Mouse (Mus musculus) activated CD4-positive, CD25-positive, alpha-beta regulatory T cell, adult 4 months (primary cell): ENCODE results near the gene E330017A01Rik. TPM values are rescaled to one million over a fixed set of nuclear protein-coding genes. Genes with fewer than 3 reads are reported as not detected.
"Not testable (repeated sequence)": the region's sequence is repeated elsewhere in the genome, so short reads cannot be mapped to it uniquely, and the experiment has no call there.

Source experiments
- ATAC-seq: one replicate; pipeline ENCODE4 v1.8.0; 2017
- polyA plus RNA-seq, 2 experiments: library from polyadenylated mRNA; unstranded; fragments of 100-300 nt; shearing (Covaris generic); gene quantifications; one replicate each; pipeline ENCODE4 v1.2.1; 2017

The E330017A01Rik gene
- polyA plus RNA-seq: not detected

- ATAC-seq: no peak
Measured at GRCm38 (mm10) chr16:58638689-58639175, at the start of gene E330017A01Rik. Gene E330017A01Rik, minus strand, starts transcription at chr16:58638739.

- peak; percentile 31 for ATAC-seq
Measured at GRCm38 (mm10) chr16:58685548-58686537, 47.3 kb upstream of the E330017A01Rik start.

GRCm38 (mm10) chr16:58684537-58684936, 46.0 kb upstream of the E330017A01Rik start:
- peak; percentile 43 for ATAC-seq

- no peak for ATAC-seq
Measured at GRCm38 (mm10) chr16:58683911-58684310, 45.4 kb upstream of the E330017A01Rik start.

GRCm38 (mm10) chr16:58682870-58683269, 44.3 kb upstream of the E330017A01Rik start:
- no peak for ATAC-seq

GRCm38 (mm10) chr16:58682046-58682445, 43.5 kb upstream of the E330017A01Rik start:
- no peak for ATAC-seq

- ATAC-seq: peak; percentile 72
Measured at GRCm38 (mm10) chr16:58678660-58679059, 40.1 kb upstream of the E330017A01Rik start.

GRCm38 (mm10) chr16:58677491-58677890, 39.0 kb upstream of the E330017A01Rik start:
- no peak for ATAC-seq

GRCm38 (mm10) chr16:58676633-58677032, 38.1 kb upstream of the E330017A01Rik start:
- no peak for ATAC-seq

GRCm38 (mm10) chr16:58676156-58676555, 37.6 kb upstream of the E330017A01Rik start:
- ATAC-seq: no peak

GRCm38 (mm10) chr16:58675256-58675655, 36.7 kb upstream of the E330017A01Rik start:
- ATAC-seq: no peak

- ATAC-seq: no peak
Measured at GRCm38 (mm10) chr16:58673811-58674410, 35.4 kb upstream of the E330017A01Rik start.

GRCm38 (mm10) chr16:58672396-58672795, 33.9 kb upstream of the E330017A01Rik start:
- ATAC-seq: no peak

- no peak for ATAC-seq
Measured at GRCm38 (mm10) chr16:58671212-58671985, 32.9 kb upstream of the E330017A01Rik start.

- peak; percentile 37 for ATAC-seq
Measured at GRCm38 (mm10) chr16:58670643-58671042, 32.1 kb upstream of the E330017A01Rik start.

GRCm38 (mm10) chr16:58669917-58670630, 31.5 kb upstream of the E330017A01Rik start, which contains the start of gene Cpox:
Gene Cpox, plus strand, starts transcription at chr16:58670292.
- peak; percentile 96 for ATAC-seq

- no peak for ATAC-seq
Measured at GRCm38 (mm10) chr16:58669264-58669663, 30.7 kb upstream of the E330017A01Rik start.

- ATAC-seq: no peak
Measured at GRCm38 (mm10) chr16:58668586-58668985, 30.0 kb upstream of the E330017A01Rik start.

- not testable (repeated sequence) for ATAC-seq
Measured at GRCm38 (mm10) chr16:58666681-58667080, 28.1 kb upstream of the E330017A01Rik start.

GRCm38 (mm10) chr16:58665137-58665536, 26.6 kb upstream of the E330017A01Rik start:
- not testable (repeated sequence) for ATAC-seq

GRCm38 (mm10) chr16:58663816-58664215, 25.3 kb upstream of the E330017A01Rik start:
- ATAC-seq: no peak

- peak; percentile 79 for ATAC-seq
Measured at GRCm38 (mm10) chr16:58663021-58663420, 24.5 kb upstream of the E330017A01Rik start.
